Mouse (Mus musculus): ENCODE measurements at regions not wholly inside any gene's neighbourhood (a gene's known extent, or its start where the extent isn't known, plus 50 kb on each side); places are given as distances from the start of the nearest gene placed in this dataset.
"Not testable (repeated sequence)": the region's sequence is repeated elsewhere in the genome, so short reads cannot be mapped to it uniquely, and the experiment has no call there.

DNA sequence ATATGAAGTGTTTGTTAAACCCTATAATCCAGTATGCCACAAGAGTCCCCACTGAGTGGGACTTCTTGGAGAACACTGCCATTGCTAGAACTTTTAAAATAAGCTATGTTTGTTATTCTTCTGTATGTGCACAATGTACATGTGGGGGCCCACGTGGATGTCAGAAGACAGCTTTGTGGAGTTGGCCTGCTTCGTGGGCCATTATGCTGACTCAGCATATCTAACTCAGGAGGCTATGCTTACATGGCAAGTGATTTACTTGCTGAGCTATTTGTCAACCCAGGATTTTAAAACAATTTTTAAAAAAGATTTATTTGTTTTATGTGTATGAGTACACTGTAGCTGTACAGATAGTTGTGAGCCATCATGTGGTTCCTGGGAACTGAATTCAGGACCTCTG lies 207.6 kb upstream of the Steap1 start:
- in situ Hi-C loops (cut with MboI, MseI) = loop anchor here in 1 of 2 experiments (5.0 kb wide), 1 partner anchor 36 kb away; no protein-coding TSS in a partner anchor

DNA sequence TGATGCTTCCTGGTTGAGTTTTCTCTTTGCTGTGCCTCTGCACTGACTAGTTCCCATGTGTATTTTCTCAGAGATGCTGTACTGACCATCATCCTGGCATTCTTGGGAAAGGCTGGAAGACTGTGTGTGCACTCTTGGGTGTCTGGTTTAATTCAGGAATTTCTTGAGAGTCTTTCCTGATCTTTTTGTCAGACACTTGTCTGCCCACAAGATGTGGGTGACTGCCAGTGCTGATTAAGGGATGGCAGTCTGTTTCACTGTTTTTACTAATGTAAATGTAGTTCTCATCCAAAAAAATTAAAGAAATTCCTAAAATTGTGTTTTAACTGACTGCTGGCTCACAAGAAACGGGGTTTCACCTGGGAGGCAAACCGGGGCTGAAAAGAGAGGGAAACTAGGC lies 206.7 kb upstream of the Steap1 start:
- in situ Hi-C loops (cut with MboI, MseI) = loop anchor here in 1 of 2 experiments (5.0 kb wide), 1 partner anchor 37 kb away; no protein-coding TSS in a partner anchor

DNA sequence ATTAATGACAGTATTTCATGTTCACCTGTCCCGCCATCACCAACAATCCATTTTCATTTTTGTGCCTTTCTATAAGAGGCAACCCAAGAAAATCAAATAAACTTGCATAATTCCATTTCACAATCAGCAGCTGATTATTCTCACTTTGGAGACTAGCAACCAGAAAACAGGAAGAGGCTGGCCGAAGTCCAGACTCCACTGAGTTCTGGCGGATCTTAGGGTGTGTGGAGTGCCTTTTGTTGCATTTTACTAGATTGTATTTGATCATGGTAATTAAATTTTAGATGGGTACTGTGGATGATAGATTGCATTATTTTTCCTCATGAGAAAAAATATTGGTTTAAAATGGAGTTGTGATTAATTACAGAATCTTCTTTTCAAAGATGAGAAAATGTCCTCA lies 176.7 kb upstream of the Steap1 start:
- in situ Hi-C loops (cut with MboI, MseI) = loop anchor here in 1 of 2 experiments (10.0 kb wide), 1 partner anchor 971 kb away; no protein-coding TSS in a partner anchor

DNA sequence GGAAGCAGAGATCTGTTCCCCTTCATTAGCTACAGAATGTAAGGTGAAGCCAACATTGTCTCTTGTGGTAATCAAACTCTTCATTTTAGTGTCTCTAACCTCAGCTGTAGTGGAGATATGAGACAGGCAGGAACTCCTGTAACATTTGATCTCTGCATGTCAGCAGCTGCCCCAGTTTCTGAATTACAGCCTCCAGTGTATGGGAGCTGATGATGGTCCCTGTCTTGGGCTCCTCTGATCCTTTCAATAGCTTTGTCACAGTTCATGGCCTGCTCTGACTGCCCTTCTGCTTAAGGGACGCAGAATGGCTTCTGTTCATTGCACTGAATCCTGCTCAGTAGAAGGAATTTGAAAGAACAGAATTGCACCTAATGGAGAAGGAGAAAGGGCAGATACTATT lies 167.3 kb upstream of the Steap1 start:
- in situ Hi-C loops (cut with MboI, MseI) = no loop called here

DNA sequence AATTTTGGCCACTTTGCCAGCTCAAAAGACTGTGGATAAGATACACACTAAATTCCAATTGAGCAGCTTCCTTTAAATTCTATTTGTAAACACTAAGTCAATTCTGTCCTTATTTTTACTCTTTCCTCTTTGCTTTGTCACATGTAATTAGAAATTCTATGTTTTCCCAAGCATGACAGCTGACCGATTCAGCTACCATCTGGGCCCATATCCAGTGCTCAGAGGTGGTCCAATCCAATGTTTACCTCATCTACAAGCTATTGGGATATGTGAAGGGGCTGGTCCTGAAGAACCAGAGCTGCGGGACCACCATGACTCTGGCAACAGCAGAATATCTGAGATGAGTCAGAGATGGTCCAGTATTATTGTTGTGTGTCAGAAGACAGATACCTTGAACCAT lies 140.2 kb upstream of the Steap1 start:
- in situ Hi-C loops (cut with MboI, MseI) = no loop called here

DNA sequence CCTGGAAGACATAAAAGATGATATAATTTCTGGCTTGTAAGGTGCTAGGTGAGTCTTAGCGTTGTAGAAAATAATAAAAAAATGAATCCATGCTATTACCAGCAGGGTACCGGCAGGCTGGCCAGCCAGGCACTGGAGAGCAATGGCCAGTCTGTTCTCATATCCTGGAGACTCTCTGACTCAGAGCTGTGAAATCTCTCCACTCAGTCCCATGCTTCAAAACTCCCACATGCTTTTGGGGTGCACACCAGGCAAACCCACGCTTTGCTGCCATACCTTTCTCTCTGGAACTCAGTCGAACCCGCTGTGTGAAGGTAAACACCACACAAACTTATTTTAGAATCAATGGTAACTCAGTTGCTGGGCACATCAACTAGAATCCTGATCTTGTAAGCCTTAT lies 124.3 kb upstream of the Steap1 start:
- in situ Hi-C loops (cut with MboI, MseI) = no loop called here

DNA sequence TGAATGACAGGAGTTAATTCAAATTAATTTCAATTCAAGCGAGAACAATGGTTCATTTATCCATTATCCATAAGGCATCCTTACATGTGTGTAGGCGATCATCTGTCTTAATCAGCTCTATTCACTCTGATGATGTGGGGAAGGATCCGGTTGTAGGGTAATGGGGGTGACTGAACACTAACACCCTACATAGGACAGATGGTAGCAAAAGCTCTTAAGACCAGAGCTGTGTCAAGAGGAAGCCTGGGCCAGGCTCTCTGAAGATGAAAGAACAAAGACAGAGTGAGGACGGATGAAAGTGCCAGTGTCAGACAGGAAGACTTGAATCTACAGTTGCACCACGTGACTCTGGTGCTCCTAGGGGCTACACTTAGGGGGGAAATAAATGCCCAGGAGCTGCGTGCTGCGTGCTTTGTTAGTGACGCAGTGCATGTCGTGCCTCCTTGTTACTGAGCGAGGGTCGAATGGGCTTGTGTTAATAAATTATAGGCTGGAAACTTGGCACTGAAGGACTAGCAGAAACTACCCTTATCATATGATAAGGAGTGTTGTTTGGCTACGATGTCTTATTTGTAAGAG lies 107.1 kb upstream of the Steap1 start:
- in situ Hi-C loops (cut with MboI, MseI) = no loop called here

DNA sequence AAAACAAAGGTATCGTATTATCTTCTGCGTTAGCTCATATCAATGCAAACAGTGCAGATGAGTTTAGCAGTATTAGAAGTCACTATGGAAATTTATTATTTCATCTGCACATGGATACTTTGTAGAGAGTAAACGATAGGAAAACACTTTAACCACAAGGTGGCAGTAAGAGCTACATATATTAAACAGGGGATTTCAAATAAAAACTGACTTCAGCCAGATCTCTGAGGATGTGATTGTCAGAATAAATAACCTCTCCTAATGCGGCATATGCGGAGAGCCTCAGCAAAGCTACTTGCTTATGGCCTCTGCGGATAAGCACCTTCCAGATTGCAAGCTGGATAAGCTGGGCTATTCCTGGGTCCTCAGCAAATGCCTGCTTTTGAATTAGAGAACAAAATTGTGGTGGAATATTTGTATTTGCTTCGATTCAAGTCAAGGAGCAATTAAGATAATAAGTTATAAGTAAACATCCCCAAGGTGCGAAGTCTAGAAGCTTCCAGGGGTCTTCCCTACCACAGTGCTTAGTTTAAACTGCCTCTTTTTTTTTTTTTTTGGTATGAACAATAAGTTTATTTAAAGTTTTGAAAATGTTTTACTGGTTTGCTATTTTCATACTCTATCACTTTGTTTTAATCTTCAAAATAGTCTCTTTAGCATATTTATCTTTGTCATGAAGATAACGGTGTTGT lies 96.8 kb upstream of the Steap1 start:
- in situ Hi-C loops (cut with MboI, MseI) = no loop called here

DNA sequence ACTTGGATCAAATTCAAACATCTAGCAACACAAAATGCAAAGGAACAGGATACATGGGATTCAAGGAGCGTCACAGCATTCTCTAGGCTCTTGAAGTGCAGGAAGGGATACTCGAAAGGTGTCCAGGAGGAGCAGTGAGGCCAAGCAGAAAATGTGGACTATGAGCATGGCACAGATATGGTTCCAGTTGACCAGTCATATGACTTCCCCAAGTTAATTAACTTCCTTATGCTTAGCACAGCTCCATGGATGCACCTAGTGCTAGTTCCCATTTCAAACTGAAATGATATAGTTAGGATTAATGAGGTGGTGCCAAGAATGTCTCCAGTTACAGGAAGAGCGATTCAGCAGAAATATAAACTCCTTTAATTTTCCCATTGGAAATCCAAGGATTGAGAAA lies 95.2 kb upstream of the Steap1 start:
- in situ Hi-C loops (cut with MboI, MseI) = no loop called here

DNA sequence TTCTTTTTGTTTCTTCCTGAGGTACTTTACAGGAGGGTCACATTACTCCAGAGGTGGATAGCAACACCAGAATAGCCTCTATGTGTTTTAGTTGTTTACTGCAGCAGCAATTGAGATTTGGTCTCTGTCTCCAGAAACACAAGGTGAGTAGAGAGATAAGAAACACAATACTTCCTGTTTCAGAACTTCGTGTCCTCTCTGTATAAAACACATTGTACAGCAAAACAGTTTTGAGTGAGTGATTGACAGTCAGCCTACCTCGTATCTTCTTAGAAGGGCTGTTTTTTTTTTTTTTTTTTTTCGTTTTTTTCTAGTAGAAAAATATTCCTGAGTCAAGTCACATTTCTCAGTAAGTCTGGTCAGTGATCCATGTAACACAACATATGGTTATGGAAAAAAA lies 89.6 kb upstream of the Steap1 start:
- in situ Hi-C loops (cut with MboI, MseI) = no loop called here

DNA sequence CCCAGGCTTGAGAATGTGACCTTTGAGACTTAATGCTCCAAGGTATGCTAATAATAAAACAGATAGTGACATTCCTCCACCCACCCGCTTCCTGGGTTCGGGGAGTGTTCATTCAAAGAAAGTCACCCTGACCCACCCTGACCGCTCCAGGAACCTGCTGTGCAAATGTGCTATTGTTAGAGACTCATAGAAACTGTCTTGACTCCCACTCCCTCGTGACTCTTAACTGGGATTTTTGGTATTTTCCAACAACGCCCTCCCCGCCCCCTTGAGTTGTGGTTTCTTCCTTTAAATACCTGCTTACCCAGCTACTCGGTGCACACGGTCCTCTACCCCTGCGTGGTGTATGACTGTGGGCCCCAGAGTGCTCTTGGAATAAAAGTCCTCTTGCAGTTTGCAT lies 73.5 kb upstream of the Steap1 start:
- in situ Hi-C loops (cut with MboI, MseI) = not testable (repeated sequence)
